In the genomic region with DNA sequence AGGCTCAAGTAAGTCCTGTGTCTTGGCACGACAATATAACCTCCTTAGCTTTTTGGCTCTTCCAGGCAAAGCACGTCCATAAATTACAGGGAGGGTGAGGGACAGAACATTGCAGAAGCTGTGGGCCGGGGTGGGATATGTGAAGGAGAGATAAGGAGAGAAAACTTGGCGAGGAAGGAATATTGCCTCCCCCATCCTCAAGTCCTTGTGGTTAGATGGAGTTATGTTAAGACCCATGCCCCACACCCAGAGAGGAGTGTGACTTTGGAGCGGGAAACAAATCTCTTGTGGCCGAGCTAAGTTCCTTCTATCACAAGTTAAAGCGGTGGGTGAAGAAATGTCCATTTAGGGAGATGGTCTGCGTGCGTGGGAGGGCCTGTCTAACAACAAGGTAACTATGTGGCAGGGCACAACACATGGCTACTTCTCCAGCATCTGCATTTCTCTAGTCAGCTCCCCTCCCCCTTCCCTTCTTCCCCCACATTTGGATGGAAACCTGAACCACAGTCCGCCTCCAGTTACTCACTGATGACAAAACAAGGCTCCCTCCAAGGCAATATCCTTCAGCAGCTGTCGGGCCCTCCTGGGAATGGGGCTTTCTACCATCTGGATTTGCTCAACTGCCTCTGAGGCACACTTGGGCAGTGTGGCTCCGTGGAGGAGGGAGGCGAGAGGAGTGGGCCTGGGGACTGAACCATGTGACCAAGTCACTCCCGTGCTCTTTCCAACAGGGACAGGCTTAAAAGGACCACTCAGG, we compare ENCODE assay signal across 7 mouse cellular contexts. TPM values are rescaled to one million over a fixed set of nuclear protein-coding genes. Genes with fewer than 3 reads are reported as not detected.
DNase-seq lines count a peak whose midpoint lies in the region; ATAC-seq and TF ChIP-seq lines count a peak whose summit lies in the region.

No protein-coding gene starts in this region.

- peak; percentile 83 for ATAC-seq in heart, embryonic 11.5 days (replicated peaks; ENCODE audit: insufficient number of reproducible peaks, low FRiP score, low TSS enrichment)
- ATAC-seq in lung, embryonic 15.5 days (ENCODE audit: borderline replicate concordance, extremely low read depth, low FRiP score, low TSS enrichment), result peak; percentile 94

- 33% methylated on average over 14 of the region's 14 CpGs for WGBS in heart, embryonic 11.5 days (ENCODE audit: insufficient replicate concordance)
- 36% methylated on average over 14 of the region's 14 CpGs for WGBS in lung, embryonic 15.5 days
- WGBS in thymus, adult 2 months, result 89% methylated on average over 14 of the region's 14 CpGs

- no peak overlapping the region for H3K4me3 ChIP-seq in brown adipose tissue, adult 24 weeks (ENCODE audit: insufficient read depth, low read depth, low read length)
- no peak overlapping the region for H3K4me3 ChIP-seq in heart, embryonic 11.5 days (ENCODE audit: low read depth, low read length)
- no peak overlapping the region for H3K4me3 ChIP-seq in lung, embryonic 15.5 days
- no peak overlapping the region for H3K4me3 ChIP-seq in thymus, adult 2 months (ENCODE audit: control insufficient read depth, insufficient read depth, low read length)

- DNase-seq in ES-CJ7 (ENCODE audit: low read depth, low spot score), result peak; percentile 49
- peak; percentile 41 for DNase-seq in yolk sac, embryonic 10.5 days (ENCODE audit: low spot score)
- no peak for DNase-seq in thymus, adult 2 months
- no peak for DNase-seq in cerebellum, adult 11-12 months

- no peaks in the 10 kb centered on the region for H3K27me3 ChIP-seq in heart, embryonic 11.5 days (ENCODE audit: control insufficient read depth, insufficient read depth, low read length)
- no peaks in the 10 kb centered on the region for H3K27me3 ChIP-seq in lung, embryonic 15.5 days
- no peaks in the 10 kb centered on the region for H3K27me3 ChIP-seq in thymus, adult 2 months (ENCODE audit: control insufficient read depth, insufficient read depth, low read length)

- no peak for TF ChIP-seq CTCF in thymus, adult 2 months (IDR thresholded peaks at IDR 0.05; ENCODE audit: borderline replicate concordance, control insufficient read depth, extremely low read depth, insufficient read depth, low read length, poor library complexity)

- H3K4me2 ChIP-seq in heart, embryonic 11.5 days, result peak overlapping the region; percentile 24; the same call in 1 of the 2 replicates
- 0 out of 2 replicates have a peak overlapping the region, but pooled peaks have one; percentile 8 for H3K4me2 ChIP-seq in lung, embryonic 15.5 days

- no peaks in the 10 kb centered on the region for H3K9me3 ChIP-seq in heart, embryonic 11.5 days (replicated peaks; ENCODE audit: control insufficient read depth, low read length)
- H3K9me3 ChIP-seq in lung, embryonic 15.5 days, result no peaks in the 10 kb centered on the region

- no peak overlapping the region for H3K9ac ChIP-seq in heart, embryonic 11.5 days (ENCODE audit: low read depth, low read length)
- no peak overlapping the region for H3K9ac ChIP-seq in lung, embryonic 15.5 days

- H3K27ac ChIP-seq in brown adipose tissue, adult 24 weeks (replicated peaks; ENCODE audit: low read depth, low read length), result 0 out of 2 replicates have a peak overlapping the region, but pooled peaks have one; percentile 13
- 0 out of 2 replicates have a peak overlapping the region, but pooled peaks have one; percentile 29 for H3K27ac ChIP-seq in heart, embryonic 11.5 days (ENCODE audit: low read depth, low read length)
- peak overlapping the region; percentile 74 for H3K27ac ChIP-seq in lung, embryonic 15.5 days
- H3K27ac ChIP-seq in thymus, adult 2 months (ENCODE audit: control insufficient read depth, insufficient read depth, low read length), result no peak overlapping the region

- no peaks in the 10 kb centered on the region for H3K4me1 ChIP-seq in brown adipose tissue, adult 24 weeks (ENCODE audit: control insufficient read depth, insufficient read depth, insufficient read length, low read length)
- peaks cover 18% of the 10 kb centered on the region for H3K4me1 ChIP-seq in heart, embryonic 11.5 days (ENCODE audit: control insufficient read depth, insufficient read depth, low read length)
- peaks cover 26% of the 10 kb centered on the region for H3K4me1 ChIP-seq in lung, embryonic 15.5 days
- H3K4me1 ChIP-seq in thymus, adult 2 months (replicated peaks; ENCODE audit: control insufficient read depth, insufficient read depth, low read length), result no peaks in the 10 kb centered on the region

- H3K36me3 ChIP-seq in heart, embryonic 11.5 days (ENCODE audit: control insufficient read depth, insufficient read depth, low read length), result no peaks in the 10 kb centered on the region
- H3K36me3 ChIP-seq in lung, embryonic 15.5 days, result no peaks in the 10 kb centered on the region
- no peaks in the 10 kb centered on the region for H3K36me3 ChIP-seq in thymus, adult 2 months (ENCODE audit: control insufficient read depth, insufficient read depth, low read length)

- TF ChIP-seq POLR2A in thymus, adult 2 months (IDR thresholded peaks at IDR 0.05; ENCODE audit: control insufficient read depth, extremely low read depth, insufficient read depth, low read length, poor library complexity), result no peak

RNA-seq across cellular contexts. Expression of a gene that starts 56.7 kb away (rescaled TPM):
- polyA plus RNA-seq in brown adipose tissue, adult 24 weeks (2012; ENCODE audit: insufficient read depth, insufficient read length, missing spikeins), result 23.0 and 28.5 TPM in 2 replicates
- 0.83 and 1.1 TPM in 2 replicates for polyA plus RNA-seq in heart, embryonic 11.5 days (2014; fragmentation: Nextera tagmentation; extraction: Ambion mirVana)
- polyA plus RNA-seq in lung, embryonic 15.5 days (2015; fragmentation: Nextera tagmentation; extraction: Ambion mirVana), result 15.3 and 16.5 TPM in 2 replicates
- polyA plus RNA-seq in thymus, adult 2 months (2012; rRNA removed), result 0.69 and 0.82 TPM in 2 replicates

Comparison
In these comparisons a context has a peak if more than half of its experiments do, and no peak if none do; other contexts are left out.
1. DNase-seq: peak in ES-CJ7 (single experiment) and yolk sac, embryonic 10.5 days (single experiment); none in thymus, adult 2 months (single experiment) and cerebellum, adult 11-12 months (single experiment).